Comparison of ENCODE assay signal across 12 mouse cellular contexts in the genomic region with DNA sequence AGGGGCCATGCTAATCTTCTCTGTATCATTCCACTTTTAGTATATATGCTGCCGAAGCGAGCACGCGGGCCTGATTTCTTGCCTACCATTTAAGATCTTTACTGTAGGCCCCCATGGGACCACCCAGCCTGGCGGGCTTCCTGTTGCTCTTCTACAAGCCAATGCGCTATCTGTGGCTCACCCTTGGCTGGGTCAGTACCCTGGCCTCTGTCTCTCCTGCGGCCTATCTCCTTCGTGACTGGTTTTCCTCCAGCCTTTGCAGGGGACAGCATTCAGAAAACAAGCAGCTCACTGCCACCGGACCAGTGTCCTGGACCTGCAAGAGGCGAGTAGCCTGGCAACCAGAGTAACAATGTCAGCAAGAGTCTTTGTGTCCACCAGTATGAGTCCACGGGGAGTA. TPM values are rescaled to one million over a fixed set of nuclear protein-coding genes. Genes with fewer than 3 reads are reported as not detected.
DNase-seq lines count a peak whose midpoint lies in the region; ATAC-seq and TF ChIP-seq lines count a peak whose summit lies in the region.
"Had no signal": no experiment of that assay in that cellular context is flagged by ENCODE, and none has a peak within 500 bp of the region (broad histone marks: within the 10 kb centered on the region; RNA-seq: fewer than 3 reads in every experiment).

No protein-coding gene starts in this region.

- no peaks in the 10 kb centered on the region for H3K9me3 ChIP-seq in forebrain, embryonic 10.5 days
- no peaks in the 10 kb centered on the region for H3K9me3 ChIP-seq in forebrain, postnatal 0 days (ENCODE audit: low read length)
- no peaks in the 10 kb centered on the region for H3K9me3 ChIP-seq in kidney, embryonic 16.5 days (ENCODE audit: low read length)
- no peaks in the 10 kb centered on the region for H3K9me3 ChIP-seq in E14TG2a.4 (ENCODE audit: low read length)
- no peaks in the 10 kb centered on the region for H3K9me3 ChIP-seq in limb, embryonic 10.5 days (replicated peaks)
- H3K9me3 ChIP-seq: hindbrain, embryonic 15.5 days had no signal

- peaks cover 5% of the 10 kb centered on the region; the same call in 1 of the 2 replicates for H3K27me3 ChIP-seq in forebrain, embryonic 10.5 days (ENCODE audit: poor library complexity, severe bottlenecking)
- no peaks in the 10 kb centered on the region for H3K27me3 ChIP-seq in forebrain, postnatal 0 days (ENCODE audit: insufficient read depth, low read length)
- no peaks in the 10 kb centered on the region for H3K27me3 ChIP-seq in kidney, embryonic 16.5 days (ENCODE audit: insufficient read depth, low read length)
- no peaks in the 10 kb centered on the region for H3K27me3 ChIP-seq in E14TG2a.4 (ENCODE audit: insufficient read depth, low read length)
- H3K27me3 ChIP-seq in limb, embryonic 10.5 days (ENCODE audit: low read depth, poor library complexity, severe bottlenecking) = no peaks in the 10 kb centered on the region
- H3K27me3 ChIP-seq: hindbrain, embryonic 15.5 days had no signal

- no peak overlapping the region for H3K4me3 ChIP-seq in forebrain, embryonic 10.5 days
- H3K4me3 ChIP-seq in forebrain, postnatal 0 days (ENCODE audit: low read depth, low read length) = no peak overlapping the region
- H3K4me3 ChIP-seq in kidney, embryonic 16.5 days (ENCODE audit: low read length) = no peak overlapping the region
- peak overlapping the region; percentile 59 for H3K4me3 ChIP-seq in E14TG2a.4 (replicated peaks; ENCODE audit: low read length)
- no peak overlapping the region for H3K4me3 ChIP-seq in limb, embryonic 10.5 days
- H3K4me3 ChIP-seq: hindbrain, embryonic 15.5 days had no signal

- TF ChIP-seq CTCF in forebrain, postnatal 0 days (IDR thresholded peaks at IDR 0.05; ENCODE audit: low read depth) = no peak
- TF ChIP-seq CTCF in E14TG2a.4 (conservative IDR thresholded peaks at IDR 0.05; ENCODE audit: low read length) = no peak

- H3K4me1 ChIP-seq in forebrain, embryonic 10.5 days = peaks cover 75% of the 10 kb centered on the region
- 0 out of 2 replicates have a peak, but pooled peaks cover 10% of the 10 kb centered on the region for H3K4me1 ChIP-seq in forebrain, postnatal 0 days (ENCODE audit: insufficient read depth)
- peaks cover 62% of the 10 kb centered on the region for H3K4me1 ChIP-seq in kidney, embryonic 16.5 days (ENCODE audit: insufficient read depth, low read length)
- peaks cover 92% of the 10 kb centered on the region for H3K4me1 ChIP-seq in E14TG2a.4 (replicated peaks; ENCODE audit: low read depth, low read length)
- H3K4me1 ChIP-seq in limb, embryonic 10.5 days = peaks cover 73% of the 10 kb centered on the region

- H3K4me2 ChIP-seq in forebrain, postnatal 0 days (ENCODE audit: low read depth) = no peak overlapping the region
- no peak overlapping the region for H3K4me2 ChIP-seq in kidney, embryonic 16.5 days (replicated peaks; ENCODE audit: low read depth, low read length)
- H3K4me2 ChIP-seq: hindbrain, embryonic 15.5 days had no signal

- no peak overlapping the region for H3K9ac ChIP-seq in forebrain, postnatal 0 days
- 0 out of 2 replicates have a peak overlapping the region, but pooled peaks have one; percentile 3 for H3K9ac ChIP-seq in kidney, embryonic 16.5 days (replicated peaks; ENCODE audit: low read length)
- H3K9ac ChIP-seq: hindbrain, embryonic 15.5 days had no signal

- no peak for ATAC-seq in forebrain, postnatal 0 days
- no peak for ATAC-seq in kidney, embryonic 16.5 days (ENCODE audit: low FRiP score, low TSS enrichment)
- ATAC-seq: midbrain, embryonic 16.5 days had no signal

- WGBS in forebrain, embryonic 10.5 days = 80% methylated on average over 11 of the region's 11 CpGs
- 81% methylated on average over 11 of the region's 11 CpGs for WGBS in forebrain, postnatal 0 days
- WGBS in kidney, embryonic 16.5 days = 83% methylated on average over 11 of the region's 11 CpGs
- 88% methylated on average over 11 of the region's 11 CpGs for WGBS in limb, embryonic 10.5 days

- no peak for DNase-seq in forebrain, embryonic 10.5 days (ENCODE audit: extremely low spot score, low spot score)
- DNase-seq in forebrain, postnatal 0 days = no peak
- DNase-seq in kidney, adult 9 months = no peak
- no peak for DNase-seq in limb, embryonic 10.5 days (ENCODE audit: low spot score)
- no peak for DNase-seq in left cerebral cortex, adult 8-10 months (ENCODE audit: low spot score in 2 of 2)
- DNase-seq in cerebellum, postnatal 10 days = no peak
- DNase-seq: layer of hippocampus, adult 9-11 months; right cerebral cortex, postnatal 4 days had no signal

- H3K36me3 ChIP-seq in forebrain, embryonic 10.5 days (replicated peaks) = no peaks in the 10 kb centered on the region
- no peaks in the 10 kb centered on the region for H3K36me3 ChIP-seq in forebrain, postnatal 0 days (ENCODE audit: insufficient read depth)
- no peaks in the 10 kb centered on the region for H3K36me3 ChIP-seq in kidney, embryonic 16.5 days (ENCODE audit: insufficient read depth, low read length)
- H3K36me3 ChIP-seq in E14TG2a.4 (ENCODE audit: insufficient read depth, low read length) = peaks cover 34% of the 10 kb centered on the region
- H3K36me3 ChIP-seq in limb, embryonic 10.5 days = no peaks in the 10 kb centered on the region
- H3K36me3 ChIP-seq: hindbrain, embryonic 15.5 days had no signal

- peak overlapping the region; percentile 65 for H3K27ac ChIP-seq in forebrain, embryonic 10.5 days
- no peak overlapping the region for H3K27ac ChIP-seq in forebrain, postnatal 0 days (ENCODE audit: low read depth, low read length)
- peak overlapping the region; percentile 67 for H3K27ac ChIP-seq in kidney, embryonic 16.5 days (ENCODE audit: low read length)
- peak overlapping the region; percentile 56 for H3K27ac ChIP-seq in limb, embryonic 10.5 days
- H3K27ac ChIP-seq: hindbrain, embryonic 15.5 days had no signal

RNA-seq across cellular contexts. Expression of a gene that starts 30.5 kb away (rescaled TPM):
- polyA plus RNA-seq in forebrain, embryonic 10.5 days (2016; fragmentation: Nextera tagmentation; extraction: Ambion mirVana) = 6.1 and 8.8 TPM in 2 replicates
- 11.6 and 15.1 TPM in 2 replicates for total RNA-seq in forebrain, postnatal 0 days (2014; rRNA removed)
- polyA plus RNA-seq in forebrain, postnatal 0 days (2015; fragmentation: Nextera tagmentation; extraction: Ambion mirVana) = 1.2 and 1.4 TPM in 2 replicates
- polyA plus RNA-seq in kidney, embryonic 16.5 days (2015; fragmentation: Nextera tagmentation; extraction: Ambion mirVana) = 15.6 and 16.9 TPM in 2 replicates
- 10.7 and 11.8 TPM in 2 replicates for polyA plus RNA-seq in limb, embryonic 10.5 days (2016; fragmentation: Nextera tagmentation; extraction: Ambion mirVana)
- 1 to 10 TPM; 5.6 to 6.7 (median 6.1) TPM for total RNA-seq in left cerebral cortex, adult 8-10 months (2022)

RNA-seq across cellular contexts. Expression of a gene that starts 44.7 kb away (rescaled TPM):
- 84.7 and 89.1 TPM in 2 replicates for polyA plus RNA-seq in forebrain, embryonic 10.5 days (2016; fragmentation: Nextera tagmentation; extraction: Ambion mirVana)
- total RNA-seq in forebrain, postnatal 0 days (2014; rRNA removed) = 58.0 and 69.7 TPM in 2 replicates
- 89.7 and 99.5 TPM in 2 replicates for polyA plus RNA-seq in forebrain, postnatal 0 days (2015; fragmentation: Nextera tagmentation; extraction: Ambion mirVana)
- polyA plus RNA-seq in kidney, embryonic 16.5 days (2015; fragmentation: Nextera tagmentation; extraction: Ambion mirVana) = 46.5 and 48.0 TPM in 2 replicates
- polyA plus RNA-seq in limb, embryonic 10.5 days (2016; fragmentation: Nextera tagmentation; extraction: Ambion mirVana) = 80.3 and 81.8 TPM in 2 replicates
- total RNA-seq in left cerebral cortex, adult 8-10 months (2022) = 10 to 100 TPM; 21.3 to 27.5 (median 22.6) TPM

RNA-seq across cellular contexts. Expression of a gene that starts 44.7 kb away (rescaled TPM):
- 31.0 and 33.0 TPM in 2 replicates for polyA plus RNA-seq in forebrain, embryonic 10.5 days (2016; fragmentation: Nextera tagmentation; extraction: Ambion mirVana)
- total RNA-seq in forebrain, postnatal 0 days (2014; rRNA removed) = 32.1 TPM in 2 replicates
- polyA plus RNA-seq in forebrain, postnatal 0 days (2015; fragmentation: Nextera tagmentation; extraction: Ambion mirVana) = 26.2 and 26.5 TPM in 2 replicates
- polyA plus RNA-seq in kidney, embryonic 16.5 days (2015; fragmentation: Nextera tagmentation; extraction: Ambion mirVana) = 39.3 and 46.0 TPM in 2 replicates
- polyA plus RNA-seq in limb, embryonic 10.5 days (2016; fragmentation: Nextera tagmentation; extraction: Ambion mirVana) = 33.1 and 41.4 TPM in 2 replicates
- 10 to 100 TPM; 33.2 to 39.7 (median 37.7) TPM for total RNA-seq in left cerebral cortex, adult 8-10 months (2022)

RNA-seq across cellular contexts. Expression of a gene that starts 47.2 kb away (rescaled TPM):
- 73.2 and 79.8 TPM in 2 replicates for polyA plus RNA-seq in forebrain, embryonic 10.5 days (2016; fragmentation: Nextera tagmentation; extraction: Ambion mirVana)
- 11.5 and 14.9 TPM in 2 replicates for total RNA-seq in forebrain, postnatal 0 days (2014; rRNA removed)
- 6.1 and 6.5 TPM in 2 replicates for polyA plus RNA-seq in forebrain, postnatal 0 days (2015; fragmentation: Nextera tagmentation; extraction: Ambion mirVana)
- 43.0 and 49.0 TPM in 2 replicates for polyA plus RNA-seq in kidney, embryonic 16.5 days (2015; fragmentation: Nextera tagmentation; extraction: Ambion mirVana)
- 68.9 and 75.6 TPM in 2 replicates for polyA plus RNA-seq in limb, embryonic 10.5 days (2016; fragmentation: Nextera tagmentation; extraction: Ambion mirVana)
- total RNA-seq in left cerebral cortex, adult 8-10 months (2022) = 1 to 10 TPM; 4.1 to 5.0 (median 4.4) TPM

RNA-seq across cellular contexts. Expression of a gene that starts 56.1 kb away (rescaled TPM):
- polyA plus RNA-seq in forebrain, embryonic 10.5 days (2016; fragmentation: Nextera tagmentation; extraction: Ambion mirVana) = 313 and 321 TPM in 2 replicates
- total RNA-seq in forebrain, postnatal 0 days (2014; rRNA removed) = 132 and 163 TPM in 2 replicates
- polyA plus RNA-seq in forebrain, postnatal 0 days (2015; fragmentation: Nextera tagmentation; extraction: Ambion mirVana) = 226 and 260 TPM in 2 replicates
- 363 and 371 TPM in 2 replicates for polyA plus RNA-seq in kidney, embryonic 16.5 days (2015; fragmentation: Nextera tagmentation; extraction: Ambion mirVana)
- 285 and 308 TPM in 2 replicates for polyA plus RNA-seq in limb, embryonic 10.5 days (2016; fragmentation: Nextera tagmentation; extraction: Ambion mirVana)
- total RNA-seq in left cerebral cortex, adult 8-10 months (2022) = 10 to 100 TPM; 52.8 to 60.2 (median 57.6) TPM
